Mouse (Mus musculus) adrenal gland (tissue): ENCODE data around the gene S100a13.

Source experiments
- intact Hi-C: fragments of 180-260 bp; cut with DNase I; formaldehyde crosslinking; loops from one replicate; pipeline ENCODE4 v1.15.1; 2025

Gene S100a13

DNA sequence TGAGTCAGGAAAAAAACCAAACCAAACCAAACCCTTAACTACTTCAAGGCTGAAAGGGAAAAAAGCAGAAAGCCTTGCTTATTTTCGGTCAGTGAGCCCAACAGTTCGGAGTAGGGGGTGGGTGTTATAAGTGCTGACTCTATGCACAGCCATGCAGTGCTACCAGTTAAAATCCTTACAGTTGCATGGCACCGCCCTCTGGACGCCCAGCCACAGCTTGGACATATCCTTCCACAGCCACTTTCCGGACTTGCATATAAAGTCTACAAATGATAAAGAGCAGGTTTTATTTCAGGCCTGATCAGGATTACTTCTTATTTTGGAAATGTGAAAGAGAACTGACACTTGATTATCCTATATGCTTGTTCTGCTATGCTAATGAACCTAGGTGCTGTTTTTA, 9.0 kb upstream of the S100a13 start:
- intact Hi-C loops, result no loop called here

DNA sequence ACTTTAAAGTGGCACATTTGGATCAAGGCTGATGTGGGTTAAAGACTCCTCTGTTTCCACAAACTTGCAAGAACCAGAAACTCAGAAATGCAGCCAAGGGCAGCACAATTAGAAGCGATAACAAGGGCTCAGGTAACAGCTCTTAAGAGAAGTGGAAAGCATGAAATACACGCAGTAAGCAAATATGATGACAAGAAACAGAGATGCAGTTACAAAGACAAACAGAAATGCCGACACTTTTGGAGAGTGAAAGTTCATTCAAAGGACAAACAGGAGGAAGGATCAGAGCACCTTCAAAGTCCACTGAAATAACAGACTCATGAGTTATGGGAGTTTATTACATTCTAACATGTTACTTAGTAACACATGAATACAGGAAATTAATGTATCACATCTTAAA, 7.9 kb upstream of the S100a13 start:
- intact Hi-C loops, result no loop called here

DNA sequence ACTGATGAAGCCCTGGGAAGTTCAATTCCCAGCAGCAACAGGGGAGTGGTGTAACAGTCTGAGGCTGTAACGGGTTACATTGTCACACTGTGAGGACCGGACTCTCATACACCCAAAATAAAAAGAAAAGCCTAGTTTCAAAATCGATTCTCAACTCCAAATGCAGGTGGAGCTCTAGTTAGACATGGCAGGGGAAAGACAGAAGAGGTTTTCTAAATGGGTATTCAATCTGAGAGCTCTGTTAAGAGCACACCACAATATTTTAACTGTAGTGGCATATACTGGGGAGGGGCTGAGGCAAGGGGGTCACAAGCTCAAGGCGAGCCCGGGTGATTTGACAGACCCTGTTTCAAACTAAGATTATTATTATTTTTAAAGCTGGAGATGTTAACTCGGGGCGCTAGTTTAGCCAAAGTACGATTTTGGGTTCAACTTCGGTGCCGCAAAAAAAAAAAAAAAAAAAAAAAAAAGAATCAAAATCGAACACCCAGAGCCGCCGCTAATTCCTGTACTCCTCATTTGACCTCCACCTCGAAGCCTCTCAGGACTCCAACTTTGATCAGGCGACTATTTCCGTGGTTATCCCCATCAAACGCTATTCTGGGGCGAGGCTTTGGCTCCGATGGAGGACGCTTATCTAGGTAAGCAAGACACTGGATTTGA, 5.8 kb upstream of the S100a13 start:
- intact Hi-C loops, result no loop called here

DNA sequence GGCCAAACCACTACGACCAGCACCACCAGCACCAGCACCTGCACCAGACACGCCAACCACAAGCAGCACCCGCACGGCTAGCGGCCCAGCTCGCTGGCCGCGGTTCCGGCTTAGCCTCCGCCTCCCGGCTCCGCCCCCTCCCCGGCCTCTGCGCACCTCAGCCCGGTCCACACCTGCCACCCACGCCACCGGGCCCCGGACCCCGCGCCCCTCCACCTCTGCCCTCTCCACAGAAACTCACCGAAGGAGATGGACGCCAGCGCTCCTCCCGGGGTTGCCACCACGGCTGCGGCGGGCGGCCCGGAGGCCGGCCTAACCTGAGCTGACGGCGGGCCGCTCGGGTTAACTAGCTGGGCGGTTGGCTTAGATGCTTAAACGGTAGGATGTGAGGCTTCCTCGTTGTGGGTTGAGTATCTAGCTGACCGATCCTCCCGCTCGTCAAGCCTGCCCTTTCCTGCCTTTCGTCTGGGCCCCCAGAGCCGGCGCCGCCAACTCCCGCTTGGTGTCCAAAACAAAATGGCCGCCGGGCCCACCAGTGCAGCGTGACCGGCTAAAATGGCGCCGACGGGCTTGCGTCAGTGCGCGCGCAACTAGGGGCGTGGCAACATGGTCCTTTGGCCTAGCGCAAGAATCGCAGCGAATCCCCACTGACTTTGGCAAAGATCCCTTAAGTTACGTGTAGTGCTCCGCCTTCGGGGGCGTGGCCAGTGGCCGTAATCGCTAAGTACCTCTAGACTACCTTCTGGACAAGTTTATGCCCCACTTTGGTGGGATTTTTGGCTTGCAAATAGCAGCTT, 5.1 kb upstream of the S100a13 start, which contains the start of gene Chtop:
Gene Chtop (minus strand): TSS at position 549 of the 797 bp plus-strand sequence.
- intact Hi-C loops, result no loop called here

DNA sequence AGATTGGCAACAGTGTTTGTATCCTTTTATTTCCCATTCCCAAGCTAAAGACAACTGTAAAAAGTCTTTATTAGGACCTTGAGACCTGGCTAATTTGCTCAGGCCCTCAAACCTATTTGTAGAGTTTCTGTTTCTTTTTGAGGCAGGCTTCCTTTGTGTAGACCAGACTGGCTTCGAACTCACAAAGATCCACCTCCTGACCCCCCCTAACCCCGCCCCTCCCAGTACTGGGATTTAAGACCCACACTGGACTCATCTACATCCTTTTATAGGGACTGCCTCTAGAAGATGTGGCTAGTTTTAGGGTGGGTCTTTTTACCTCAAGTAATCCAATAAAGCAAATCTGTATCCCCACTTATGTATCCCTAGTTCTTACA, 4.5 kb upstream of the S100a13 start:
- intact Hi-C loops, result no loop called here

DNA sequence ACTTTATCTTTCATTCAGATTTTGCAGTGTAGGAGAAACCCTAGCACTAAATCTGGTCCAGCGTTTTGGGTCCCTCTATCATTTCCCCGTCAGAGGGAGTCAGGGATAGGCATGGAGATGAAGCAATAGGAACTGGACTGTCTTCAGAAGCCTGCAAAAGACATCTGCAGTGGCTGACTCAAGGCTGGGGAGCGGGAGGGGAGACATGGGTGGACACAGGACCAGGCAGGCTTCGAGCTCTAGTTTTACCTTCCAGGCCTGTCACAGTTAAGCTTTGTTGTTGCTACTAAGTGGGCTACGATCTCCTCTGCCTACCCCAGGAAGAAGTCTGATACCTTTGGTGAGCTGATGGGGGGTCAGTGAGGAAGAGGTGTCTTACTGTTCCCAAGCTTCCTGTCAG, 2.0 kb upstream of the S100a13 start:
- intact Hi-C loops, result no loop called here

DNA sequence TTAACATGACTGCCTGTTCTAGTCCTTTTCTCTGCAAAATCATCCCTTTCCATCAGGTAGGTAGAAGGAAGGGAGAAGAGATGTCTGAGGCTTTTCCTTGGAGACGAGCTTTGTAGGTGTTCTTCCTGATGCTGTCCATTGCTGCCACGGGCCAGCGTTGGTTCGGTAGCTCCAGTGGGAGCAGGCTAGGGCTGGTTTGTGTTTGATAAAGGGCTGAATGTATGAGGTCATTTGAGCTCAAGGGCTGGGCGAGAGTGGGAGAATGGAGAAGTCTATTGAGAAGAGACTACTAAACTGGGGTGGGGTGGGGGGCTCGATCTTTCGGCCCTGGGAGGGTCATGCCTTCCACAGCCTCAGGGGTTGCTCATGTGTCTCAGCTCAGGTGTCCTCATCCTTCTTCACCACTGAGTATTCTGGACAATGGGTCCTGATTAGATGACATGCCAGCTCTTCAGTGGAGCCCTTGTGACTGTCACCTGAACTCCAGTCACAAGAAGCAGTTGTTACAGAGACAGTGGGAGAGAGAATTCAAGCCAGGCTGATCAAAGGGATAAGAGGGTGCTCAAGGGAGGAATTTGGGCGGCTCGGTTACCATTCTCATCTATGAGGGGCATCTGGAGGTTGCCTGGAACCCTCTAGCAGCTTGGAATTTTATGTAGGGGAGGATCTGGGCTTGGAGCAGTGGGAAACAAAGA, 1.1 kb upstream of the S100a13 start:
- intact Hi-C loops, result no loop called here

DNA sequence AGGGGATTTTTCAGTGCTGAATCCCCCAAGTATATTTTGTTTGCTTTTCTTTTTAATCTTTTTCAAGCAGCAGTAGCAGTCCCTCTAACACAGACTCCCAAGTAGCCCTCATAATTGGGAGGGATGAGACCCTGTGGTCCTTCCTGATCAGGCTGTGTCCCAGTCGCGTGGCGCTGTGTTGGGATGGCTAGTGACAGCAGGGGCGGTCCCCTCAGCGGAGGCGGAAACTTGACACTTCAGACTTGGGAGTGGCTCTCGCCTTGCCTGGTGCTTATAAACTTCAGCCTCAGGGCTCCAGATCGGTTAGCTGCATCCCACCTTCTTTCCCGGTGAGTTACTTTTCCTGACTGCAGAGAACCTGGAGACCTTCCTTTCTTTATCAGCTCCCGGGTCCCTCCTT, 456 bp downstream of the S100a13 start:
- intact Hi-C loops, result no loop called here

DNA sequence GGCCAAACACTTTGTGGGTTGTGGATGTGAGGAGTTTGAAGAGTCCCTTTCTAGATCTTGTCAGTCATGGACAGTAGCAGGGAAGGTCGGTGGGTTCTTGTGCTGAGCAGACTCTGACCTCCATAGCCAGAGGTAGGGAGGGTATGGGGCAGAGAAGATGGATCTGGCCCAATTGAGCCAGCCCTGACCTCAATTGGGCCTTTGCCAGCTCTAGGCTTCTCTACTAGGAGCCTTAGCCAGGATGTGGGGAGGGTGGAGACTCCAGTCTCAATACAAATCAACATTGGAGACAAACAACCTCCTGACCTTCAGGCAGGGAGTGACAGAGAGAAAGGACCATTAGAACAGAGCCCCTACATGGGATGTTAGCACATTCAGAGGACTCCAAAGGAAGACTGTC, 1.0 kb downstream of the S100a13 start:
- intact Hi-C loops, result no loop called here

DNA sequence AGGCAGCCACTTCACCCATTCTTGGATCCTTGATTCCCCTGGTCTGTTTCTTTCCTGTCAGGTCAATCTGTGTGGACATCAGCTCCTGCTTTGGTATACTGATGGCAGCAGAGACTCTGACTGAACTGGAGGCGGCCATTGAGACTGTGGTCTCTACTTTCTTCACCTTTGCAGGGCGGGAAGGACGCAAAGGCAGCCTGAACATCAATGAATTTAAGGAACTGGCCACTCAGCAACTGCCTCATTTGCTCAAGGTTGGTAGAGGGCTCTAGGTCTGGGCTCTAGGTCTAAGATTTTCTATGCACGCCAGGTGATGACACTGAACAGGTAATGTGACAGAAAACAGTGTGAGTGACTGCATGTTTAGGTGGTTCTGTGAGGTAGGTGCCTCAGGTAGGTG, 1.6 kb downstream of the S100a13 start:
- intact Hi-C loops, result no loop called here

DNA sequence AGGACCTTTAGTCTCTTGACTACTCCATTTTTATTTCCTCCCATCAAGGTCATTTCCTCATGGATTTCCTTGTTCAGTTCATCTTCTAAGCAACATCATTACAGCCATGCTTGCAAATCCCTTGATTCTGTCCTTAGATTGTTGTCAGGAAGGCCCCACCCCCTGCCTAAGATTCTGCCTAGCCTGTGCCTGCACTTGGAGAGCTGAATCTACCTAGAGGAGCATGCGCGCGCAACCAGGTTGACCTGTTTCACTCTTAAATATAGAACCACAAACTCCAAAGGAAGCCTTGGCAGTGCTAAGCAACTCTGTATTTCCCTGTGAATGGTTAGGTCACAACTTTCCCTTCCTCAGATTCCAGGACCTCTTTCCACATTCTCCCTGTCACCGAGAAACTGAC, 3.5 kb downstream of the S100a13 start:
- intact Hi-C loops, result no loop called here

DNA sequence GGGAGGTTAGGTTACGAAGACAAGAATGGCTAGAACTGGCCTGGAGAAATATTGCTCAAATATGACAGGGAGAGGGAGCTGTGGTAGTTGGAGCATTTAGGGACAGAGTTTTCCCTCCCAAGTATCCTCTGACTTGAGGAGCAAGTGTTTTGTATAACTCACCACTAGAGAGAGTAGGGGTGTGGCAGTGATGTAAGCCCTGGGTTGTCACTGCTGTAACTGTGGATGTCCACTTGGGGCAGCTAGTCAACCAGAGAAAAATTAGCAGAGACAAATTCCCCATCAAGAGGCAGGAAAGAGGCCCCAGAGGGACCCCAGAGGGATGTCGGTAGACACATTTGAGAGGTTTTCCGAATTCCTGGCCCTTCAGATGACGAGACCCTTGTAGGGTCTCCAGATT, 11.2 kb downstream of the S100a13 start:
- intact Hi-C loops, result loop anchor here (2.0 to 5.0 kb wide), 2 partner anchors 57 to 91 kb away; no protein-coding TSS in a partner anchor

DNA sequence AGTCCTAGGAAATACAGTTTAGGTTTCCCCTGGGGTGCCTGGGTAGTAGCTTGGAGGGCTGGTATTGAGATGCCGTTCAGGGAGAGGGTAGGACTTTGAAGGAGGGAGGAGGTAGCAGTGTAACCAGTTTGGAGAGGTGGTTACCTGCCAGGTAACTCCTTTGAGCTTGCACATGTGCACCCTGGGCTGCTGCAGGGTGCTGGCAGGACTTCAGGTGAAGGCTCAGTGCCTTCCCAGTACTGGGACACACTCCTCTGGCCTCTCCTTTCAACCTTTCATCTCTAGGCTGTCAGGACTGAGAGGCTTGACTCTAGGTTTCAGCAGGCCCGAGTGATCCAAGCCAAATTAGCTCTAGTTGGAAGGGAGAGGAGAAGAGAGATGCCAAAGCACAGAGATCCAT, 11.8 kb downstream of the S100a13 start:
- intact Hi-C loops, result loop anchor here (5.0 kb wide), 1 partner anchor 56 kb away; no protein-coding TSS in a partner anchor

DNA sequence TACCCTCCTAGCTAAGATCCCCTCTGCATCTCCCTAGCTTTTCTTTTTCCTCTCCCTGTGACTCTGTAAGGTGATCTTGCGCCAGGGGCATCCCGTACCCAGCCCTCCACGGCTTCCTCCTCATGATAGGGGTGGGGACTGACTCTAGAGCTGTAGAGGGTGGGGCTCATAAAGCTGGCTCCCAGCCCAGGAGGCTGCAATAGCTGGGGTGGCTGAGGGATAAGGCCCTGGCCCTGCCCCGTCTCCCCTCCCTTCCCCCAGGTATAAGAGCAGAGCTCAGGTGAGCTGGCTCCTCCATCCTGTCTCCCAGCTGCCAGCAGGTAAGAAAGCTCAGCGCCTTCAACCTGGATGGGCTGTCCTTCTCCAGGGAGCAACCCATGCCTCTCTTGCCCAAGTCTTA, 12.3 kb downstream of the S100a13 start, which contains the start of gene S100a14:
Gene S100a14 (plus strand): TSS at position 277 of the 400 bp plus-strand sequence.
- intact Hi-C loops, result loop anchor here (5.0 kb wide), 1 partner anchor 56 kb away; no protein-coding TSS in a partner anchor

DNA sequence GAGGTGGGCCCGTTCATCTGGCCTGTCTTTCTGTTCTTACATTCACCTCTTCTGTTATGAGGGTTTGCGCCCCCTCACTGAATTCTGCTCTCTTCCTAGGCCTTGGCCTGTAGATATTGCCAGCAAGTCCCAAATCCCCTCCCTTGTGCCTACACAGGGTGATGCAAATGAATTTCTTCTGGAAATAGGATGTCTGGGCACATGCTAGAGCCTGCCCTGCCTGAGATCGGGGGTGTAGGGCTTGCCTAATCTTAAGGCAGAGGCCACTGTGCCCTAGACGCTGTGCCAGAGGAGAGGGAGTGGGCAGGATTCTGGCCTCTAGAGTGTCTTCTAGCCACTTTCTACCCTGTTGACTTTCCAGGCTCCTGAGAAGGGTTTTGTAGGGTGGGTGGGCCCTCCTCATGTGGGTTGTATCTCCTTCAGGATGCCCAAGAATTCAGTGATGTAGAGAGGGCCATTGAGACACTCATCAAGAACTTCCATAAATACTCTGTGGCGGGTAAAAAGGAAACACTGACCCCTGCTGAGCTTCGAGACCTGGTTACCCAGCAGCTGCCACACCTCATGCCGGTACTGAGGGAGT, 13.1 kb downstream of the S100a13 start:
- intact Hi-C loops, result loop anchor here (5.0 kb wide), 1 partner anchor 55 kb away; no protein-coding TSS in a partner anchor

DNA sequence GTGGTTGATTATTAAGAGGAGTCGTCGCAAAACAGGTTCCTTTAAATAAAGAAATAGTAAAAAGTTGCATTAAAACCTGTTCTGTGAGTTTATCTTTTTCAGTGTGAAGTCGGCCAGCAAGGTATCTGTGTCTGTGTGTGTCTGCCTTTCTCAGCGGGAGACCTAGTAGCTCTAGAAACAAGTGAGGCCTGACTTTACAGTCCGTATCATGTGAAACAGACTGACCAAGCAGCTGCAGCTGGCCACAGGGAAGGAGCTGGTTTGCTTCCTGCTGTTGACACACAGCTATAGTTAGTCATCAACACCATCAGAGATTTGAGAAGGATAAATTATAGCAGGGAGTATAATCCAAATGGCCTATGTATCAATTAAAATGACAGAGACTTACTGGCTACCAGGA, 17.5 kb downstream of the S100a13 start:
- intact Hi-C loops, result no loop called here

DNA sequence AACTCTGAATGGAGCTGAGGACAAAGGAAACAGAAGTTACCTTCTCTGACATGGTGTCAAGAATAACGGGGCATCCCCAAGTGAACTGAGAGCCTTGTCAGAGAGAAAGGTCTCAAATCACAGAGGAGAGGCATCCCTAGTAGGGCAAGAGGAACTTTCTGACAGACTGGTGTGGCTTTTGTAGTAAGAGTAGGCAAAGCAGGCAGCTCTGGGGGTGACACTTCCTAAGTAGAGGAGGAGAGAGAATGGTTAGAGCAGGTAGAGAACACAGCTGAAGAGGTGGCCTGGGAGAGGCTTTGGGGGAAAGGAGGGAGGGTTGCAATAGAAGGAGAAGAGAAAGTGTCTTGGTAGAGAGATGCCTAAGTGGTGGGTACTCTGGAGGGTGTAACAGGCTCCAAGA, 21.2 kb downstream of the S100a13 start:
- intact Hi-C loops, result no loop called here

DNA sequence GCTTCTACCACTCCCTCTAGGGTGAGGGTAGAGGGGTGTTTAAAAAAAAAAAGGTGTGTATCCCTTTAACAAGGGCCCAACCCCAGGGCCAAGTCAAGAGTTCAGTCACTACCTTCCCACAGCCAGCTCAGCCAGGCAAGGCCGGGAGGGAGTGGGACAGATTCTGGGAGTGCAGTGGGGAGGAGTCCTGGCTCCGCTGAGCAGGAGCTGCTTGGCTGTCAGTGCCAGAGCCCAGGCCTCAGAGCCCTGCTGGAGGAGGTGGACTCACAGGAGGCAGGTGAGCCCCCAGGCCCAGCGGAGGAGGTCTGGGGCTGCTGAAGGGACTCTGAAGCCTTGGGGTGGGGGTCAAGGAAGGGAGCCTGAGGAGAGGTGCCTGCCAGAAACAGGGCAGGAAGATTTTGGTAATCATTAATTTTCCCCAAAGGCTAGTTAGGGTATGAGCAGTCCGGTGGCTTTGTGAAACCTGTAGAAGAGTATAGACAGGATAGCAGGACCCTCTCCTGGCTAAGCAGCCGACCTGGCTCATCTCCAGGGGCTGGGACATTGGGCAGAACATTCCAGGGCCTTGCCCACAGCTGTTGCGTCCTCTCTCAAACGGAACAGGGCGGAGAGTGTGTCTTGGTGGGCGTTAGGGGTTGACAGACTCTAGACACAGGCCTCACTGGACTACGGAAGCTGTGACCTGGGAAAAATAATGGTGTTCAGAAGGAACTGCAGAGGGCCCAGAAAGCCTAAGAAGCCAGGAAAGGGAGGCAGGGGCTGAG, 23.1 kb downstream of the S100a13 start, which contains the start of gene S100a16:
Gene S100a16 (plus strand): TSS at position 114 of the 764 bp plus-strand sequence.
- intact Hi-C loops, result no loop called here

DNA sequence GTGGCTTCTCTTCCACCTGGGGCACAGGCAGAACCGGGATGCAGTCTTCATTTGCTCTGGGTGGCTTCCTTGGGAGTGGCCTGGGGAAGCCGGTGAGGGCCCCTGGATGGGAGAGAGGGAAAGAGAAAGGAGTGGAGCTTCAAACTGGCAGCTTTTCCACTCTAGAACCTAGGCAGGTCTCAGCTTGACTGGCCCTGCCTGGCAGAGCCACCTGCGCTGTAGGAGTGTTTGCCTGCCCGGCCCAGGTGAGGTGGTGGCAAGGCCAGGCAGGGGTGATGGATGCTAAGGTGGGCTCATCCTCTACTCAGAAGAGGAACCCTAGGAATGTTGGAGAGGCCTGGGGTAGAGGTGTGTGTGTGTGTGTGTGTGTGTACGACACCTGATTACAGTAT, 23.7 kb downstream of the S100a13 start:
- intact Hi-C loops, result no loop called here

DNA sequence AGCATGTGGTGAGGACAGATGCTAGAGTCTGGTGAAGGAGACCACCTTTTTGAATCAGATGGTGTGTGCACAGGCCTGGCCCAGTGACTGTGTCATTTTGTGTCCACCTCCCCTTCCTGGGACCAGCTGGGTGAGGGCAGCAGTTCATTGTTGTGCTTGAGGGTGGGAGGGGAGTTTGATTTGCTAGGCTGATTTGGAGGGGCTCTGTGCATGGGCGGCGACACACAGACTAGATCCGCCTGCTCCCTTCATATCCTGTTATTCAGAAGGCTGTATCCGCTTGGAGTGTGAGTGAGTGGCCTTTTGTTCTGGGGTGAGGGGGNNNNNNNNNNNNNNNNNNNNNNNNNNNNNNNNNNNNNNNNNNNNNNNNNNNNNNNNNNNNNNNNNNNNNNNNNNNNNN, 26.7 kb downstream of the S100a13 start:
- intact Hi-C loops, result no loop called here
